Mouse (Mus musculus): ENCODE results near the gene Fto.

DNA sequence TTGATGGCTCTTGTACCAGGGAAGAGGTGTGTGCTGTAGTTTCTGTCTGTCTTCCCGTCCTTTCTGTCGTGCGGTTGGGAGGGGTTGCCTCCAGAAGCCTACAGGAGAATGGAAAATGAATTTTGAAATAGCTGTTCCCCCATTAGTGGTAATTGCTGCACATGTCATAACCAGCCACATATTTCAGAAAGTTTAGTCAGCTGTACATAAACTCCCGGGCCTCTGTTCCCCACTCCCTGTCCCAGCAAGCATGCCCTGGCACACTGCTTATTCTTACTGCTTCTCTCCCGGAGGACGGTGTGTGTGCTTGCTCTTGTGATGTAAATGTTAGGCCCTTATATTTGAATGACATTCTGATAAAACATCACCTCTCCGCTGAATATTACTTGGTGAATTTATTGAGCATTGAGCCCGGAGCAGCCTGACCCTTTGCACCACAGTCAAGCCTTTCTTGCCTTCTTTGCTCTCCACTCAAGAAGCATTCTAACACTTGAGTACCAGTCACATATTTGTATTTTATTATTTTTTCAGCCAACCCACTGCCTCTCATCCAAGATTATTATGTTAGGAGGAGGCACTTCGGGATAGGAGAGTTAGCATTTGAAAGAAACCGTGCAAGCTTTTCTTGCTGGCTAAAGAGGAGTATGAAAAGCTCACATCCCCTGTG lies 175.6 kb downstream of the Fto start:
- TF ChIP-seq POLR2A (IDR thresholded peaks at IDR 0.05; ENCODE audit: low read depth, low read length) (no peak), CTCF (IDR thresholded peaks at IDR 0.05; ENCODE audit: extremely low read depth, insufficient read depth, insufficient read length, insufficient replicate concordance) (no peak)
